Mouse (Mus musculus): ENCODE results near the gene Sos1.
"Not testable (repeated sequence)": the region's sequence is repeated elsewhere in the genome, so short reads cannot be mapped to it uniquely, and the experiment has no call there.

Gene Sos1

GRCm38 (mm10) chr17:80420998-80421397 is 59.3 kb downstream of the Sos1 start:
- no peak for DNase-seq (ENCODE audit: low spot score)

GRCm38 (mm10) chr17:80418572-80419210 is 61.6 kb downstream of the Sos1 start:
- DNase-seq (ENCODE audit: low spot score): no peak

GRCm38 (mm10) chr17:80411182-80411581 is 69.1 kb downstream of the Sos1 start:
- no peak for DNase-seq (ENCODE audit: low spot score)

GRCm38 (mm10) chr17:80398243-80398642 is 82.0 kb downstream of the Sos1 start:
- no peak for DNase-seq (ENCODE audit: low spot score)

- DNase-seq (ENCODE audit: low spot score): peak; percentile 19
Measured at GRCm38 (mm10) chr17:80391423-80392403, 88.5 kb downstream of the Sos1 start.

GRCm38 (mm10) chr17:80390024-80390423 is 90.2 kb downstream of the Sos1 start:
- no peak for DNase-seq (ENCODE audit: low spot score)

GRCm38 (mm10) chr17:80385671-80386070 is 94.6 kb downstream of the Sos1 start:
- no peak for DNase-seq (ENCODE audit: low spot score)

- not testable (repeated sequence) for DNase-seq (ENCODE audit: low spot score)
Measured at GRCm38 (mm10) chr17:80378386-80378785, 101.9 kb downstream of the Sos1 start.

GRCm38 (mm10) chr17:80373726-80374096 is 106.5 kb downstream of the Sos1 start:
- DNase-seq (ENCODE audit: low spot score): no peak

GRCm38 (mm10) chr17:80372989-80373725 is 107.1 kb downstream of the Sos1 start, which contains the start of gene Gm10190:
Gm10190 (minus strand) TSS chr17:80373541.
- peak; percentile 88 for DNase-seq (ENCODE audit: low spot score)

- no peak for DNase-seq (ENCODE audit: low spot score)
Measured at GRCm38 (mm10) chr17:80368606-80369005, 111.6 kb downstream of the Sos1 start.

GRCm38 (mm10) chr17:80367276-80367675 is 113.0 kb downstream of the Sos1 start:
- DNase-seq (ENCODE audit: low spot score): no peak

GRCm38 (mm10) chr17:80360245-80360644 is 120.0 kb downstream of the Sos1 start:
- no peak for DNase-seq (ENCODE audit: low spot score)

GRCm38 (mm10) chr17:80347234-80347633 is 133.0 kb downstream of the Sos1 start:
- DNase-seq (ENCODE audit: low spot score): no peak

GRCm38 (mm10) chr17:80346591-80347125 is 133.6 kb downstream of the Sos1 start:
- no peak for DNase-seq (ENCODE audit: low spot score)

- DNase-seq (ENCODE audit: low spot score): no peak
Measured at GRCm38 (mm10) chr17:80345277-80345676, 135.0 kb downstream of the Sos1 start.
